In genomic region chr1:138515362-138515761, GRCm38 (mm10) we compare ENCODE assay signal across 27 mouse cellular contexts.
A peak's percentile ranks its signal among the peaks of the same experiment; 100 is the strongest.
DNase-seq lines count a peak whose midpoint lies in the region; ATAC-seq and TF ChIP-seq lines count a peak whose summit lies in the region.
"Had no signal": no experiment of that assay in that cellular context is flagged by ENCODE, and none has a peak within 500 bp of the region (broad histone marks: within the 10 kb centered on the region; RNA-seq: fewer than 3 reads in every experiment).

No protein-coding gene starts in this region.

- H3K79me2 ChIP-seq in myocyte (ENCODE audit: control insufficient read depth, insufficient read depth), result no peaks in the 10 kb centered on the region

- no peaks in the 10 kb centered on the region for H3K36me3 ChIP-seq in hindbrain, embryonic 16.5 days (ENCODE audit: control insufficient read depth, insufficient read depth, low read length)
- no peaks in the 10 kb centered on the region for H3K36me3 ChIP-seq in hindbrain, embryonic 13.5 days
- no peaks in the 10 kb centered on the region for H3K36me3 ChIP-seq in midbrain, embryonic 13.5 days
- H3K36me3 ChIP-seq in midbrain, embryonic 10.5 days, result no peaks in the 10 kb centered on the region
- H3K36me3 ChIP-seq in myocyte (ENCODE audit: control insufficient read depth, insufficient read depth), result no peaks in the 10 kb centered on the region
- peaks cover 10% of the 10 kb centered on the region; the same call in 1 of the 2 replicates for H3K36me3 ChIP-seq in liver, postnatal 0 days (replicated peaks; ENCODE audit: insufficient read depth, low read length)
- H3K36me3 ChIP-seq: embryonic facial prominence, embryonic 15.5 days; forebrain, embryonic 15.5 days; liver, embryonic 15.5 days; neural tube, embryonic 13.5 days had no signal

- H3ac ChIP-seq in myocyte (ENCODE audit: control insufficient read depth, insufficient read length), result no peak overlapping the region

- DNase-seq in midbrain, embryonic 10.5 days (ENCODE audit: low spot score), result no peak
- peak; percentile 38 for DNase-seq in forelimb bud, embryonic 11.5 days (ENCODE audit: low read depth, low spot score)
- DNase-seq in liver, postnatal 0 days, result no peak
- DNase-seq in c-Kit-positive CD71-positive TER-119-positive erythroid progenitor cells, embryonic 14.5 days (ENCODE audit: low spot score), result no peak
- DNase-seq: adrenal gland, adult 8-10 months; cerebellum, adult 2 months; cerebellum, postnatal 25 days; gastrocnemius, postnatal 14 days; heart, adult 11 months; heart, postnatal 14 days; kidney, adult 18-20 months; layer of hippocampus, adult 9-11 months; liver; right cerebral cortex, postnatal 4 days; thymus, adult 18-20 months had no signal

- H3K4me1 ChIP-seq in hindbrain, embryonic 16.5 days (ENCODE audit: control insufficient read depth, insufficient read depth, low read depth, low read length), result no peaks in the 10 kb centered on the region
- H3K4me1 ChIP-seq in hindbrain, embryonic 13.5 days (replicated peaks), result peaks cover 3% of the 10 kb centered on the region; the same call in 1 of the 2 replicates
- peaks cover 14% of the 10 kb centered on the region for H3K4me1 ChIP-seq in midbrain, embryonic 13.5 days (replicated peaks)
- H3K4me1 ChIP-seq in midbrain, embryonic 10.5 days, result peaks cover 9% of the 10 kb centered on the region; the same call in 1 of the 2 replicates
- H3K4me1 ChIP-seq in liver, postnatal 0 days (ENCODE audit: insufficient read depth), result peaks cover 11% of the 10 kb centered on the region
- H3K4me1 ChIP-seq: liver, embryonic 15.5 days; neural tube, embryonic 13.5 days had no signal

- no peak for TF ChIP-seq EP300 in liver, postnatal 0 days (IDR thresholded peaks at IDR 0.05; ENCODE audit: low read depth)

- H3K4me3 ChIP-seq in hindbrain, embryonic 16.5 days (ENCODE audit: low read length), result no peak overlapping the region
- H3K4me3 ChIP-seq in hindbrain, embryonic 13.5 days, result no peak overlapping the region
- no peak overlapping the region for H3K4me3 ChIP-seq in midbrain, embryonic 13.5 days (replicated peaks)
- H3K4me3 ChIP-seq in midbrain, embryonic 10.5 days, result no peak overlapping the region
- H3K4me3 ChIP-seq in myocyte, result peak overlapping the region; percentile 2
- H3K4me3 ChIP-seq in liver, postnatal 0 days (ENCODE audit: low read depth, low read length), result no peak overlapping the region
- H3K4me3 ChIP-seq: embryonic facial prominence, embryonic 15.5 days; forebrain, embryonic 15.5 days; heart, embryonic 13.5 days; liver, embryonic 15.5 days; neural tube, embryonic 13.5 days had no signal

- WGBS in hindbrain, embryonic 16.5 days, result 57% methylated on average over 9 of the region's 9 CpGs
- WGBS in hindbrain, embryonic 13.5 days, result 55% methylated on average over 9 of the region's 9 CpGs
- 65% methylated on average over 9 of the region's 9 CpGs for WGBS in midbrain, embryonic 13.5 days
- WGBS in midbrain, embryonic 10.5 days, result 89% methylated on average over 9 of the region's 9 CpGs
- 86% methylated on average over 9 of the region's 9 CpGs for WGBS in liver, postnatal 0 days (ENCODE audit: insufficient replicate concordance)

- H3K9me3 ChIP-seq in hindbrain, embryonic 16.5 days (ENCODE audit: control insufficient read depth, low read length), result no peaks in the 10 kb centered on the region
- no peaks in the 10 kb centered on the region for H3K9me3 ChIP-seq in hindbrain, embryonic 13.5 days
- H3K9me3 ChIP-seq in midbrain, embryonic 13.5 days, result no peaks in the 10 kb centered on the region
- no peaks in the 10 kb centered on the region for H3K9me3 ChIP-seq in midbrain, embryonic 10.5 days (replicated peaks)
- no peaks in the 10 kb centered on the region for H3K9me3 ChIP-seq in liver, postnatal 0 days (ENCODE audit: low read length)
- H3K9me3 ChIP-seq: embryonic facial prominence, embryonic 15.5 days; forebrain, embryonic 15.5 days; G1E; heart, embryonic 13.5 days; liver, embryonic 15.5 days; neural tube, embryonic 13.5 days had no signal

- H3K27me3 ChIP-seq in hindbrain, embryonic 16.5 days (replicated peaks; ENCODE audit: control insufficient read depth, insufficient read depth, low read length), result no peaks in the 10 kb centered on the region
- no peaks in the 10 kb centered on the region for H3K27me3 ChIP-seq in hindbrain, embryonic 13.5 days
- no peaks in the 10 kb centered on the region for H3K27me3 ChIP-seq in midbrain, embryonic 13.5 days
- H3K27me3 ChIP-seq in midbrain, embryonic 10.5 days (ENCODE audit: low read depth, poor library complexity, severe bottlenecking), result no peaks in the 10 kb centered on the region
- H3K27me3 ChIP-seq in myocyte (ENCODE audit: control insufficient read depth, insufficient read depth, insufficient read length), result no peaks in the 10 kb centered on the region
- H3K27me3 ChIP-seq in liver, postnatal 0 days (ENCODE audit: insufficient read depth, low read length), result no peaks in the 10 kb centered on the region
- H3K27me3 ChIP-seq: CH12.LX; embryonic facial prominence, embryonic 15.5 days; forebrain, embryonic 15.5 days; heart, embryonic 13.5 days; liver, embryonic 15.5 days; neural tube, embryonic 13.5 days had no signal

- 0 out of 2 replicates have a peak, but pooled peaks have one; percentile 27 for ATAC-seq in hindbrain, embryonic 16.5 days
- no peak for ATAC-seq in hindbrain, embryonic 13.5 days (ENCODE audit: low FRiP score)
- ATAC-seq in midbrain, embryonic 13.5 days, result no peak
- no peak for ATAC-seq in liver, postnatal 0 days
- ATAC-seq: activated CD4-positive, CD25-positive, alpha-beta regulatory T cell, adult 4 months; forebrain, embryonic 15.5 days had no signal

- no peak for TF ChIP-seq CTCF in liver, postnatal 0 days (IDR thresholded peaks at IDR 0.05; ENCODE audit: low read depth)

- no peak overlapping the region for H3K27ac ChIP-seq in hindbrain, embryonic 16.5 days (ENCODE audit: low read depth, low read length)
- no peak overlapping the region for H3K27ac ChIP-seq in hindbrain, embryonic 13.5 days
- peak overlapping the region; percentile 26; the same call in 1 of the 2 replicates for H3K27ac ChIP-seq in midbrain, embryonic 13.5 days
- H3K27ac ChIP-seq in midbrain, embryonic 10.5 days (replicated peaks), result no peak overlapping the region
- H3K27ac ChIP-seq in liver, postnatal 0 days (ENCODE audit: low read depth), result no peak overlapping the region
- H3K27ac ChIP-seq: embryonic facial prominence, embryonic 15.5 days; forebrain, embryonic 15.5 days; heart, embryonic 13.5 days; liver, embryonic 15.5 days; neural tube, embryonic 13.5 days had no signal

- no peak overlapping the region for H3K9ac ChIP-seq in hindbrain, embryonic 16.5 days (ENCODE audit: low read depth, low read length)
- H3K9ac ChIP-seq in hindbrain, embryonic 13.5 days, result no peak overlapping the region
- 0 out of 2 replicates have a peak overlapping the region, but pooled peaks have one; percentile 25 for H3K9ac ChIP-seq in midbrain, embryonic 13.5 days (replicated peaks)
- H3K9ac ChIP-seq in liver, postnatal 0 days (replicated peaks), result no peak overlapping the region
- H3K9ac ChIP-seq: embryonic facial prominence, embryonic 15.5 days; forebrain, embryonic 15.5 days; heart, embryonic 13.5 days; liver, embryonic 15.5 days; neural tube, embryonic 13.5 days had no signal

- no peak overlapping the region for H3K4me2 ChIP-seq in hindbrain, embryonic 16.5 days (ENCODE audit: low read length)
- no peak overlapping the region for H3K4me2 ChIP-seq in hindbrain, embryonic 13.5 days
- H3K4me2 ChIP-seq in midbrain, embryonic 13.5 days (replicated peaks), result no peak overlapping the region
- H3K4me2 ChIP-seq in myocyte (ENCODE audit: low read depth), result peak overlapping the region; percentile 72
- no peak overlapping the region for H3K4me2 ChIP-seq in liver, postnatal 0 days (ENCODE audit: low read depth, low read length)
- H3K4me2 ChIP-seq: embryonic facial prominence, embryonic 15.5 days; forebrain, embryonic 15.5 days; heart, embryonic 13.5 days; liver, embryonic 15.5 days; neural tube, embryonic 13.5 days had no signal

- TF ChIP-seq POLR2A in myocyte (IDR thresholded peaks at IDR 0.05; ENCODE audit: insufficient read length, low read depth), result no peak

TF ChIP-seq in myocyte, 11 proteins besides CTCF, POLR2A, EP300 and RAD21:
- no peak for TF ChIP-seq SRF (IDR thresholded peaks at IDR 0.05; ENCODE audit: control insufficient read depth, insufficient read length, low read depth)
- TF ChIP-seq CEBPB (IDR thresholded peaks at IDR 0.05; ENCODE audit: insufficient read depth, poor library complexity, severe bottlenecking), result no peak
- TF ChIP-seq MYOD1 (IDR thresholded peaks at IDR 0.05; ENCODE audit: control insufficient read depth in 1 of 3, insufficient read length in 2 of 3, low read depth in 2 of 3), result peak in 1 of 3 experiments; percentile 12
TF ChIP-seq in myocyte: peak in this region for 1.
